Mouse (Mus musculus) heart, adult 9 months (tissue): Measurements from ENCODE around the gene Rhbdd1.
A peak's percentile ranks its signal among the peaks of the same experiment; 100 is the strongest.

Source experiments
- DNase-seq, 2 experiments: peaks; one replicate each; pipeline ENCODE4 v3.0.0; 2022; ENCODE audit warnings: low spot score in 2 of 2

Rhbdd1 gene

GRCm38 (mm10) chr1:82316111-82316745 lies at the start of gene Rhbdd1:
Gene Rhbdd1 (plus strand): TSS chr1:82316452.
- DNase-seq, result peak; percentile 93 to 96

GRCm38 (mm10) chr1:82267547-82267946 lies 48.7 kb upstream of the Rhbdd1 start:
- no peak for DNase-seq

GRCm38 (mm10) chr1:82272231-82272630 lies 44.0 kb upstream of the Rhbdd1 start:
- DNase-seq, result no peak

GRCm38 (mm10) chr1:82273529-82273928 lies 42.7 kb upstream of the Rhbdd1 start:
- no peak for DNase-seq

GRCm38 (mm10) chr1:82274361-82274760 lies 41.9 kb upstream of the Rhbdd1 start:
- no peak for DNase-seq

- no peak for DNase-seq
These were observed 36.5 kb upstream of the Rhbdd1 start for GRCm38 (mm10) chr1:82279768-82280167.

- peak; percentile 41 to 49 for DNase-seq
These were observed 34.4 kb upstream of the Rhbdd1 start for GRCm38 (mm10) chr1:82281823-82282222.

GRCm38 (mm10) chr1:82282992-82283611 lies 33.1 kb upstream of the Rhbdd1 start:
- DNase-seq, result peak; percentile 91 to 93

- peak in 1 of 2 experiments; percentile 36 for DNase-seq
These were observed 32.4 kb upstream of the Rhbdd1 start for GRCm38 (mm10) chr1:82283901-82284301.

GRCm38 (mm10) chr1:82284403-82284802 lies 31.8 kb upstream of the Rhbdd1 start:
- DNase-seq, result no peak

- DNase-seq, result no peak
These were observed 30.6 kb upstream of the Rhbdd1 start for GRCm38 (mm10) chr1:82285461-82286189.

- peak in 1 of 2 experiments; percentile 26 for DNase-seq
These were observed 29.8 kb upstream of the Rhbdd1 start for GRCm38 (mm10) chr1:82286190-82287051.

GRCm38 (mm10) chr1:82287052-82287775 lies 29.0 kb upstream of the Rhbdd1 start:
- peak in 1 of 2 experiments; percentile 32 for DNase-seq

GRCm38 (mm10) chr1:82287776-82288325 lies 28.4 kb upstream of the Rhbdd1 start:
- DNase-seq, result no peak

GRCm38 (mm10) chr1:82288421-82288990 lies 27.7 kb upstream of the Rhbdd1 start:
- no peak for DNase-seq

- no peak for DNase-seq
These were observed 26.9 kb upstream of the Rhbdd1 start for GRCm38 (mm10) chr1:82289116-82289989.

GRCm38 (mm10) chr1:82289990-82290681 lies 26.1 kb upstream of the Rhbdd1 start:
- peak; percentile 36 to 57 for DNase-seq

GRCm38 (mm10) chr1:82290723-82291150 lies 25.5 kb upstream of the Rhbdd1 start:
- peak; percentile 84 to 87 for DNase-seq
